Mouse (Mus musculus): ENCODE measurements around the gene Spata5. TPM values are rescaled to one million over a fixed set of nuclear protein-coding genes. Genes with fewer than 3 reads are reported as not detected.

Spata5 gene
- polyA plus RNA-seq, 1 experiment from 2014 or later: 14.8 TPM

DNA sequence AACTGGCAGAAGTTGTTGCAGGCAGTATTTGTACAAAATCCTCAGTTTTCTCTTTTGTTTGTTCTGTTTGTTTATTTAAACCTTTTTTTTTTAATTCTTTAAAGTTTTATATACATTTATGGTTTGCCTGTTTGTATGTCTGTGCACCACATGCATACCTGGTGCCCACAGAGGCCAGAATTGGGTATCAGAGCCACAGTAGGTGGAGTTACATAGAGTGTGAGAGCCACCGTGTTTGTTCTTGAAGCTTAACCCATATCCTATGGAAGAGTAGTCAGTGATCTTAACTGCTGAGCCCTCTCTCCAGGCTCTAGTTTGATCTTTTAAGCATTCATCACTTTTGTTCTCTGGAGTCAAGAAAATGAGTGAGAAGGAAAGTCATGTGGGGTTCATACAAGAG is 130.9 kb downstream of the Spata5 start:
- no peak overlapping the region for H3K4me2 ChIP-seq (replicated peaks; ENCODE audit: low read depth)
- H3K4me3 ChIP-seq (ENCODE audit: low read depth, low read length): no peak overlapping the region
- no peak overlapping the region for H3K27ac ChIP-seq (replicated peaks)
- no peak overlapping the region for H3K9ac ChIP-seq (ENCODE audit: low read length)
- no peak for DNase-seq (ENCODE audit: low spot score)
- H3K27me3 ChIP-seq (ENCODE audit: control insufficient read depth, insufficient read depth, low read length): no peaks in the 10 kb centered on the region
- no peaks in the 10 kb centered on the region for H3K36me3 ChIP-seq (ENCODE audit: control insufficient read depth, insufficient read depth, low read length)
- ATAC-seq (ENCODE audit: low FRiP score, low TSS enrichment): no peak
- no peaks in the 10 kb centered on the region for H3K9me3 ChIP-seq (ENCODE audit: control insufficient read depth, low read length)
- 46% methylated on average over 1 of the region's 1 CpGs for WGBS
- no peaks in the 10 kb centered on the region for H3K4me1 ChIP-seq (replicated peaks; ENCODE audit: control insufficient read depth, insufficient read depth)
- TF ChIP-seq EP300 (optimal IDR thresholded peaks at IDR 0.05) (no peak), CTCF (IDR thresholded peaks at IDR 0.05; ENCODE audit: low read depth) (no peak)

DNA sequence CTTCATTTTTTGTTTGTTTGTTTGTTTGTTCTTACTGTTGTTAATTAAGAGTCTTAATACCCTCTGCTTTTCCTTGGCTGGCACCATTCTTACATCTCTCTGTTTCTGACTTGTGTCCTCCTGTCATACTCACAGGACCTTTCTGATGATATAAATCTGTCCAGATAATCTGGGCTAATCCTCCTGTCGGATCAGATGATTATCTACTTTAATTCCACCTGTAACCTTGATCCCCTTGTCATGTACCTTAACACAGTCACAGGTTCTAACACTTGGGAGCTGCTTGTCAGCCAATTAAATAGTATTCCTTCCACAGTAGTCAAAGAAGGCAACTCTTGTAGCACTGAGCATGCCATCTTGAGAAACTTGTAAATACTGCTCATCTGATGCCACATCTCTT is 131.8 kb downstream of the Spata5 start:
- Histone ChIP-seq H3K4me2 (replicated peaks; ENCODE audit: low read depth) (no peak overlapping the region), H3K9me3 (ENCODE audit: control insufficient read depth, low read length) (no peaks in the 10 kb centered on the region), H3K4me1 (replicated peaks; ENCODE audit: control insufficient read depth, insufficient read depth) (no peaks in the 10 kb centered on the region; the same call in none of the 2 replicates), H3K9ac (ENCODE audit: low read length) (no peak overlapping the region), H3K36me3 (ENCODE audit: control insufficient read depth, insufficient read depth, low read length) (no peaks in the 10 kb centered on the region), H3K27ac (replicated peaks) (no peak overlapping the region), H3K27me3 (ENCODE audit: control insufficient read depth, insufficient read depth, low read length) (no peaks in the 10 kb centered on the region), H3K4me3 (ENCODE audit: low read depth, low read length) (no peak overlapping the region)
- no peak for TF ChIP-seq CTCF (IDR thresholded peaks at IDR 0.05; ENCODE audit: low read depth)
- DNase-seq (ENCODE audit: low spot score): no peak
- WGBS: 60% methylated on average over 1 of the region's 1 CpGs
- no peak for ATAC-seq (ENCODE audit: low FRiP score, low TSS enrichment)

DNA sequence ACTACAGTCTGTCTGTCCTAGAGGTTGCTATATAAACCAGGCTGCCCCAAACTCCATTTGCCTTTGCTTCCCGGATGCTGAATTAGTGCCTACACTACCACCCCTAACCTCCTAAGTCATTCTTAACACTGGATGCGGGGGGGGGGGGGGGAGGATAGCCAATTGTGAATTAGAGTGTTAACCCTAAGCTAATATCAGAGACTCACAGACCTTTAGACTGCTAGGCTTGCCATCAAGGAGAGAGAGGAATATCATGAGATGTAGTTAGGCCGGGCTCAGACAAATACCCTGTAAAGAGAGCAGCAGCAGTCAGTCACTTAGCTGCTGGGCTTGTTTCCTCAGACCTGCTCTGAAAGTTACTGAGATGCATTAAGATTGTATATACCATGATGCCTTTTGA is 132.5 kb downstream of the Spata5 start:
- Histone ChIP-seq H3K4me1 (replicated peaks; ENCODE audit: control insufficient read depth, insufficient read depth) (no peaks in the 10 kb centered on the region; the same call in none of the 2 replicates), H3K9ac (ENCODE audit: low read length) (no peak overlapping the region), H3K36me3 (ENCODE audit: control insufficient read depth, insufficient read depth, low read length) (no peaks in the 10 kb centered on the region), H3K9me3 (ENCODE audit: control insufficient read depth, low read length) (no peaks in the 10 kb centered on the region), H3K27me3 (ENCODE audit: control insufficient read depth, insufficient read depth, low read length) (no peaks in the 10 kb centered on the region), H3K4me3 (ENCODE audit: low read depth, low read length) (no peak overlapping the region), H3K4me2 (replicated peaks; ENCODE audit: low read depth) (no peak overlapping the region), H3K27ac (replicated peaks) (no peak overlapping the region)
- DNase-seq (ENCODE audit: low spot score) (no peak), ATAC-seq (ENCODE audit: low FRiP score, low TSS enrichment) (no peak)
- 90% methylated on average over 2 of the region's 3 CpGs for WGBS
- no peak for TF ChIP-seq EP300 (optimal IDR thresholded peaks at IDR 0.05)
- no peak for TF ChIP-seq CTCF (IDR thresholded peaks at IDR 0.05; ENCODE audit: low read depth)

DNA sequence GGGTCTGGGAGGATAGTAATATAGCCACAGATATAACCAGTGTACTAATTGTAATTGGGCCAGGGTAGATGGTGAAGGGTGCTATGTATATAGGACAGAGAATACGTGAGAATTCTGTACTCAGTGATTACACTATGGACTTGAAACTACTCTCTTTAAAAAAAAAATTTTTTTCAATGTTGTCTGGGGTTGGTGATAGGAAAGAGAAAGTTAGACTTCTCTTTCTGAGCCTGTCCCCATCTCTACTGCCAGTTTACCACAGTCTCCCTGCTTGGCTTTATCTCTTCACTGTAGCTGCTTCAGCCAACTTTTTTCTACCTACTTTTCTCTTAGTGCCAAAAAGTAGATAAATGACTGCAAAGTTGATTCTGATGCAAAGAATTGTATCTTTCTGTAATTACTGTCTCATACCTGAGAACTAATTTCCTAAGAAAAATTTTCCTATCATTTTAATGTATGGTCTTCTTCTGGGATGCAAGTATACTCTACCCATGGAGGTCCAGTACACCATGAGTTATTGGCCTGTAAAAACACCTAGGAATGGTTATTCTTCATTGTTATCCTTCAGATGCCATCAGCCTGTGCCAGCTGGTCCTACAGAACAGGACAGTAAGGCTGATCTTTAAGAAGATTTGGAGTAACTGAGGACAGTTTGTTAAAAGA is 133.8 kb downstream of the Spata5 start:
- no peak overlapping the region for H3K27ac ChIP-seq (replicated peaks)
- H3K36me3 ChIP-seq (ENCODE audit: control insufficient read depth, insufficient read depth, low read length): no peaks in the 10 kb centered on the region
- WGBS: 91% methylated on average over 1 of the region's 1 CpGs
- no peaks in the 10 kb centered on the region for H3K9me3 ChIP-seq (ENCODE audit: control insufficient read depth, low read length)
- no peak for ATAC-seq (ENCODE audit: low FRiP score, low TSS enrichment)
- TF ChIP-seq CTCF (IDR thresholded peaks at IDR 0.05; ENCODE audit: low read depth): no peak
- no peak for TF ChIP-seq EP300 (optimal IDR thresholded peaks at IDR 0.05)
- no peak overlapping the region for H3K4me3 ChIP-seq (ENCODE audit: low read depth, low read length)
- no peak overlapping the region for H3K4me2 ChIP-seq (replicated peaks; ENCODE audit: low read depth)
- H3K27me3 ChIP-seq (ENCODE audit: control insufficient read depth, insufficient read depth, low read length): no peaks in the 10 kb centered on the region
- DNase-seq (ENCODE audit: low spot score): no peak
- H3K4me1 ChIP-seq (replicated peaks; ENCODE audit: control insufficient read depth, insufficient read depth): no peaks in the 10 kb centered on the region; the same call in none of the 2 replicates
- no peak overlapping the region for H3K9ac ChIP-seq (ENCODE audit: low read length)

DNA sequence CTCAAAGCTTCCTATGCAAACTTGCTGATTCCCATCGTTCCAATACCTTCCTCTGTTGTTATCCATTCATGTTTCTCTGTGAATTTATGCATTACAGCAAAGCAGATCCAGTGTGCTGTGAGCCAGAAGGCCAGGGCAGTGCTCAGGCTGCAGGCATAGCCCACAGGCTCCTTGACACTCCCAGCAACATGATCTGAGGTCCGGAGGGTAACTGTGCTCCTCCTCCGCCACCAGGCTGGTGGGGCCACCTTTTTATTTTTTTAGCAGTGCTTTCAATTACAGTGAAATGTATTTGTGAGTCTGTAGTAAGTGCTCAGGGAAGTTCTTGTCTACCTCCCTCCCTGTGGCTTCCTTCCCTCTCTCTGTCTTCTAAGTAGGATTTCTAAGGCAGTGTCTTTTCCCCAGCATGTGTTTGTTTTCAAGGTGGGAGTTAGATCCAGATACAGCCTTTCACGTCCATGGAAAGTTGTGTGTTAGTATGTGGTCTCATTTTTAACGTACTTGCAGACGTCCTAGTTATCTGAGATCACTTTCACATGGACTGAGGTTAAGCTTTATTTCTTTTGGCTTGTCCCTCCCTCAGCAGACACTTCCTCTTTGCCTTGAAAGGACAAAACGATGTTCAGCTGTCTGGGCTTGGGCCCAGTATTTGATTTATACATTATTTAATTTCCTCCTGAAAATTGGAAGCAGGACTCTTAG is 136.9 kb downstream of the Spata5 start:
- 13% methylated on average over 7 of the region's 7 CpGs for WGBS
- peak; percentile 18; the same call in 1 of the 2 replicates for ATAC-seq (ENCODE audit: low FRiP score, low TSS enrichment)
- H3K4me3 ChIP-seq (ENCODE audit: low read depth, low read length): no peak overlapping the region
- no peaks in the 10 kb centered on the region for H3K9me3 ChIP-seq (ENCODE audit: control insufficient read depth, low read length)
- TF ChIP-seq EP300 (optimal IDR thresholded peaks at IDR 0.05) (no peak), CTCF (IDR thresholded peaks at IDR 0.05; ENCODE audit: low read depth) (no peak)
- no peaks in the 10 kb centered on the region for H3K36me3 ChIP-seq (ENCODE audit: control insufficient read depth, insufficient read depth, low read length)
- no peaks in the 10 kb centered on the region; the same call in none of the 2 replicates for H3K4me1 ChIP-seq (replicated peaks; ENCODE audit: control insufficient read depth, insufficient read depth)
- no peak for DNase-seq (ENCODE audit: low spot score)
- no peak overlapping the region; the same call in 1 of the 2 replicates for H3K4me2 ChIP-seq (replicated peaks; ENCODE audit: low read depth)
- H3K27ac ChIP-seq (replicated peaks): peak overlapping the region; percentile 79
- no peak overlapping the region for H3K9ac ChIP-seq (ENCODE audit: low read length)
- no peaks in the 10 kb centered on the region for H3K27me3 ChIP-seq (ENCODE audit: control insufficient read depth, insufficient read depth, low read length)
